Mouse (Mus musculus): ENCODE data around the gene Ano10. TPM values are rescaled to one million over a fixed set of nuclear protein-coding genes. Genes with fewer than 3 reads are reported as not detected.

Gene Ano10
- polyA plus RNA-seq, 1 experiment from 2014 or later: 43.3 TPM

DNA sequence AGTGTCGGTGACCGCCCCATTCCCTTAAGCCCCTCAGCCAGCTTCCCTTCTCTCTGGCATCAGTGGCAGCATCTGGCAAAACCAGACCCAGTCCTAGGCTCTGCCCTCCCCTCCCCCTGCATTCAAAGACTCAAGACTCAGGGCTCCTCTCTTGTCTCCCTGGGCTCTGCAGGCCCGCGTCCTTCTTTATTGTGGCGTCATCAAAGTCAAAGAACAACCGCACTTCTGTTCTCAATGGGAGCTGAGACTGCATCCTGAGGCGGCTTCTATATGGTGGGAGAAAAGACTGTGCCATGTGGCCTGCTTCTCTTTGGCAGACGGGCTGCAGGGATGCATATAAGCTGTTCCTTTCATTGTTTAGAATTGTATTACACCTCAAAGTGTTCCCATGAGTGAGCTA is 71.2 kb downstream of the Ano10 start:
- WGBS: 40% methylated on average over 8 of the region's 8 CpGs
- Histone ChIP-seq H3K36me3 (ENCODE audit: control insufficient read depth, insufficient read depth, low read length) (no peaks in the 10 kb centered on the region), H3K27me3 (replicated peaks; ENCODE audit: control insufficient read depth, insufficient read depth, low read length) (no peaks in the 10 kb centered on the region), H3K27ac (replicated peaks; ENCODE audit: low read depth, low read length) (no peak overlapping the region), H3K9ac (ENCODE audit: low read depth, low read length) (no peak overlapping the region), H3K4me1 (ENCODE audit: control insufficient read depth, insufficient read depth, low read length) (no peaks in the 10 kb centered on the region), H3K4me3 (ENCODE audit: low read depth, low read length) (no peak overlapping the region), H3K9me3 (ENCODE audit: control insufficient read depth, low read length) (no peaks in the 10 kb centered on the region), H3K4me2 (ENCODE audit: low read depth, low read length) (no peak overlapping the region)
- ATAC-seq (ENCODE audit: low read depth): no peak
- no peak for DNase-seq (ENCODE audit: low spot score)

DNA sequence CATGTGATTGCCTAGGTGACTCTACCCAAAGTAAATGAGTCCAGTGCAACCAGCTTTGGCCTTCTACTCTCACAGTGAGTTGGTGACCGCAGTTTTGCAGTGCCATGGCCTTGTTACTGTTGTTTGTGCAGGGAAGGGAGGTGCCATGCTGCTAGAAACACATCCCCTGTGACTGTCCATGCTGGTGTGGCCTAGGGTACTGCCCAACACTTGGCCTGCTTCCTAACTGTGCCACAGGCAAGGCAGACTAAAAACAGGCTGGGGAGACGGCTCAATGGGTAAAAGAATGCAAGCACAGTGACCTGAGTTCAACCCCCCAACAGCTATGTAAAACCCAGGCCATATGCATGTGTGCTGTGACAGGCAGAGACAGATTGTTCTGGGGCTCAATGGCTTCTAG is 74.3 kb downstream of the Ano10 start:
- Histone ChIP-seq H3K36me3 (ENCODE audit: control insufficient read depth, insufficient read depth, low read length) (no peaks in the 10 kb centered on the region), H3K27ac (replicated peaks; ENCODE audit: low read depth, low read length) (no peak overlapping the region), H3K27me3 (replicated peaks; ENCODE audit: control insufficient read depth, insufficient read depth, low read length) (no peaks in the 10 kb centered on the region), H3K4me2 (ENCODE audit: low read depth, low read length) (no peak overlapping the region), H3K4me1 (ENCODE audit: control insufficient read depth, insufficient read depth, low read length) (no peaks in the 10 kb centered on the region), H3K9ac (ENCODE audit: low read depth, low read length) (no peak overlapping the region), H3K9me3 (ENCODE audit: control insufficient read depth, low read length) (no peaks in the 10 kb centered on the region), H3K4me3 (ENCODE audit: low read depth, low read length) (no peak overlapping the region)
- ATAC-seq (ENCODE audit: low read depth) (no peak), DNase-seq (ENCODE audit: low spot score) (no peak)
- 60% methylated on average over 2 of the region's 2 CpGs for WGBS

DNA sequence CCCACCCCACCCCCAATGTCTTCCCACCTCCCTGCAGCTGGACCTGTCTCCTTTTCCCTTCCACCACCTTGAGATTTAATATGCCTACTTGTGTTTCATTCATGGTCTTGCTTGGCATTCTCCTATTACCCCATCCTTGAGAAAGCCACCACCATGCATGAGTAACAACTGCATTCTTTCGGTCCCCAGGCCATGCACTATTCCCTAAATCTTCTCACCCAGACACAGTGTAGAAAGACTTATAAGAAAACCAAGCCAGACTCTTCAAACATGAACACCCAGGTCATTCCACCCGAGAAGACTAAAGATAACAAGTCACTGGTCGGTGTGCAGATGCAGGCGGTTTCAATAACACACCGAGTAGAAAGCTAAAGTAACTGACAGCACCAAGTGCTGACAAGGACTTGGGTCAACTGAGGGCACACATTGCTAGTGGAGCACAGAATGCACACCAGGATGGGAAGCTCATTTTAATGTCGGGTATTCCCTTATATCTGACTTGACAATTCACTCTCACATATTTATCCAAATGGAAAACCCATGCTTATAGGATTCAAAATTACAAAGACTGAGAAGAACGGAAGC is 77.2 kb downstream of the Ano10 start:
- no peaks in the 10 kb centered on the region for H3K9me3 ChIP-seq (ENCODE audit: control insufficient read depth, low read length)
- H3K9ac ChIP-seq (ENCODE audit: low read depth, low read length): no peak overlapping the region
- WGBS: 65% methylated on average over 7 of the region's 7 CpGs
- no peak overlapping the region for H3K4me2 ChIP-seq (ENCODE audit: low read depth, low read length)
- DNase-seq (ENCODE audit: low spot score): no peak
- H3K27ac ChIP-seq (replicated peaks; ENCODE audit: low read depth, low read length): no peak overlapping the region
- ATAC-seq (ENCODE audit: low read depth): no peak
- H3K36me3 ChIP-seq (ENCODE audit: control insufficient read depth, insufficient read depth, low read length): no peaks in the 10 kb centered on the region
- H3K4me3 ChIP-seq (ENCODE audit: low read depth, low read length): no peak overlapping the region
- no peaks in the 10 kb centered on the region for H3K27me3 ChIP-seq (replicated peaks; ENCODE audit: control insufficient read depth, insufficient read depth, low read length)
- no peaks in the 10 kb centered on the region for H3K4me1 ChIP-seq (ENCODE audit: control insufficient read depth, insufficient read depth, low read length)

DNA sequence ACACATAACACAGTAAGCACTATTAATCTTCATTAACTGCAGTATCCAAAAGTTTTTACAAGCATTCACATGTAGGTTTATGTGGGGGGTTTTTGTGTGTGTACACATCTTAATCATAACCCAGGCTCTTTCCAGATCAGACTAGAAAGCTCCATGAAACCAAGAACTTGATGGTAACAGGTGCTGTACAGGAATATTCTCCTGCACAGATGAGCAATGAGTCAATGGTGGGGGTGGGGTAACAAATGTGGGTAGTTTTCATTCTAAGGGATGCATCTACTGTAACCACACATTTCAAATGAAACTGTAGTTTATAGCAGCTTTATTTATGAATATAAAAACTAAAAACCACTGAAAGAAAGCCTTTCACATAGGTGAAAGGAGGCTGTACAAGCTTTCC is 79.1 kb downstream of the Ano10 start:
- no peak overlapping the region for H3K9ac ChIP-seq (ENCODE audit: low read depth, low read length)
- no peak overlapping the region for H3K4me3 ChIP-seq (ENCODE audit: low read depth, low read length)
- H3K9me3 ChIP-seq (ENCODE audit: control insufficient read depth, low read length): no peaks in the 10 kb centered on the region
- ATAC-seq (ENCODE audit: low read depth): no peak
- no peaks in the 10 kb centered on the region for H3K27me3 ChIP-seq (replicated peaks; ENCODE audit: control insufficient read depth, insufficient read depth, low read length)
- H3K4me1 ChIP-seq (ENCODE audit: control insufficient read depth, insufficient read depth, low read length): no peaks in the 10 kb centered on the region
- no peak overlapping the region for H3K4me2 ChIP-seq (ENCODE audit: low read depth, low read length)
- H3K36me3 ChIP-seq (ENCODE audit: control insufficient read depth, insufficient read depth, low read length): no peaks in the 10 kb centered on the region
- H3K27ac ChIP-seq (replicated peaks; ENCODE audit: low read depth, low read length): no peak overlapping the region
- DNase-seq (ENCODE audit: low spot score): no peak

DNA sequence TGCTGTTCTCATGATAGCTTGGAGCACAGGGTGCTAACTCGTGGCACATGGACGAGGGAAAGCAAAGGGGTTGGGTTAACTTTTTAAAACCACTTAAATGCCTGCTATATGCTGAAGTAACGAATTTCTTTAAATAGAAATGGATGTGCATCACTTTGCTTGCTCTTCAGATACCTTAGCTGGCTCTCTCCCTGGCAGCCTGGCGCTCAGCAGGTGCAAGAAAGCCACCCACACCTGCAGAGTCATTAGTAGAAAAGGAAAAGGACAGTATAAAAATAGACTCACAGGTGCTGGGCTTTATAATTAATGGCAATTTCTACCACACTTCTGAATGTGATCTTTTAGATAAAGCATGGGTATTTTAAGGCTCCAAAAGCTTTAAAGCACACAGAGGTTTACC is 85.9 kb downstream of the Ano10 start:
- 69% methylated on average over 4 of the region's 4 CpGs for WGBS
- Histone ChIP-seq H3K36me3 (ENCODE audit: control insufficient read depth, insufficient read depth, low read length) (no peaks in the 10 kb centered on the region), H3K27me3 (replicated peaks; ENCODE audit: control insufficient read depth, insufficient read depth, low read length) (no peaks in the 10 kb centered on the region), H3K9me3 (ENCODE audit: control insufficient read depth, low read length) (no peaks in the 10 kb centered on the region), H3K4me1 (ENCODE audit: control insufficient read depth, insufficient read depth, low read length) (no peaks in the 10 kb centered on the region), H3K9ac (ENCODE audit: low read depth, low read length) (no peak overlapping the region), H3K4me2 (ENCODE audit: low read depth, low read length) (no peak overlapping the region), H3K27ac (replicated peaks; ENCODE audit: low read depth, low read length) (no peak overlapping the region), H3K4me3 (ENCODE audit: low read depth, low read length) (no peak overlapping the region)
- DNase-seq (ENCODE audit: low spot score): no peak
- ATAC-seq (ENCODE audit: low read depth): no peak

DNA sequence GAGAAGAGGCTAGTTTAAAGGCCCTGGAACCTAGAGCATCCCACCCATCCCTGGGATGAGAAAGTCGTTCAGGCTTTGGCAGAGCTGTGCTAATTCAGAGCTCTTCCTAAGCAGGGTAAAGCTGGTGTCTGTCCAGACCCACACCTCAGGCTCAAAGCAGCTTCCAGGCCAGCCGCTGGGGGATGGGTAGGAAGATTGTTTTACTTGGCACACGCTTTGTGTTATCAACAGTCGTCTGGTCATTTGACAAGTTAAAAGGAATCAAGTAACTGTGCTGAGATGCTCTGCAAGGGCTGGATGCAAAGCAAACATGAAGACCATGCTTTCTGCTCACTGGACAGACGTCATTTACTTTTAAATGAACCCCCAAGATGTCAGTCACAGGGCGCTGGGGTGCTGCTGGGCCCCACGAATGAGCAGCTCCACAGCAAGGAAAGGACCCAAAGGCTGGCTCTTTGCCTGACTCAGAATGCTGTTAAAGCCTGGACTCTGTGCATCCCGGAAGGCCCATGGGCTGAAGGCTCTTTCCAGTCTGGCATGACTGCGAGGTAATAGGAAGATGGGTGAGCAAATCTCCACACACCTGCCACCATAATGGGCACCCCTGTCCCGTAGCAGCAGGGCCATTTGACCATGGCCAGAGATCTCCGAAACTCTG is 88.6 kb downstream of the Ano10 start:
- no peak overlapping the region for H3K4me3 ChIP-seq (ENCODE audit: low read depth, low read length)
- H3K9ac ChIP-seq (ENCODE audit: low read depth, low read length): no peak overlapping the region
- 54% methylated on average over 11 of the region's 11 CpGs for WGBS
- no peak overlapping the region for H3K27ac ChIP-seq (replicated peaks; ENCODE audit: low read depth, low read length)
- DNase-seq (ENCODE audit: low spot score): no peak
- no peaks in the 10 kb centered on the region for H3K27me3 ChIP-seq (replicated peaks; ENCODE audit: control insufficient read depth, insufficient read depth, low read length)
- ATAC-seq (ENCODE audit: low read depth): no peak
- no peaks in the 10 kb centered on the region for H3K4me1 ChIP-seq (ENCODE audit: control insufficient read depth, insufficient read depth, low read length)
- H3K4me2 ChIP-seq (ENCODE audit: low read depth, low read length): no peak overlapping the region
- H3K9me3 ChIP-seq (ENCODE audit: control insufficient read depth, low read length): no peaks in the 10 kb centered on the region
- no peaks in the 10 kb centered on the region for H3K36me3 ChIP-seq (ENCODE audit: control insufficient read depth, insufficient read depth, low read length)

DNA sequence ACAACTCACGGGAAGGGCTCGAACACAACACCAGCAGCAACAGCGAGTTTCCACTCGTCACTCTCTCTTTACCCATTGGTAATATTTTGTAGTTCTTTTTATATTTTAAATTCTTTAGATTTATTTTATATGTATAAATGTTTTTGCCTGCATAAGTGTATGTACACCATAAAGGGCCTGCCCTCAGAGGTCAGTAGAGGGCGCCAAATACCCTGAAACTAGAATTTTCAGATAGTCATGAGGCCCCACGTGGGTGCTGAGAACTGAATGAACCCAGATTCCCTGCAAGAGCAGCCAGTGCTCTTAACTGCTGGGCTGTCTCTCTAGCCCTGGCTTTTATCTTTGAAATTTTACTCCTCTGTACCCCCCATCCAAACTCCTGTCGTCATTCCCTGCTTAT is 89.7 kb downstream of the Ano10 start:
- no peak overlapping the region for H3K27ac ChIP-seq (replicated peaks; ENCODE audit: low read depth, low read length)
- H3K4me3 ChIP-seq (ENCODE audit: low read depth, low read length): no peak overlapping the region
- ATAC-seq (ENCODE audit: low read depth) (no peak), DNase-seq (ENCODE audit: low spot score) (no peak)
- H3K27me3 ChIP-seq (replicated peaks; ENCODE audit: control insufficient read depth, insufficient read depth, low read length): no peaks in the 10 kb centered on the region
- H3K9ac ChIP-seq (ENCODE audit: low read depth, low read length): no peak overlapping the region
- H3K36me3 ChIP-seq (ENCODE audit: control insufficient read depth, insufficient read depth, low read length): no peaks in the 10 kb centered on the region
- no peak overlapping the region for H3K4me2 ChIP-seq (ENCODE audit: low read depth, low read length)
- 65% methylated on average over 7 of the region's 7 CpGs for WGBS
- no peaks in the 10 kb centered on the region for H3K4me1 ChIP-seq (ENCODE audit: control insufficient read depth, insufficient read depth, low read length)
- no peaks in the 10 kb centered on the region for H3K9me3 ChIP-seq (ENCODE audit: control insufficient read depth, low read length)

DNA sequence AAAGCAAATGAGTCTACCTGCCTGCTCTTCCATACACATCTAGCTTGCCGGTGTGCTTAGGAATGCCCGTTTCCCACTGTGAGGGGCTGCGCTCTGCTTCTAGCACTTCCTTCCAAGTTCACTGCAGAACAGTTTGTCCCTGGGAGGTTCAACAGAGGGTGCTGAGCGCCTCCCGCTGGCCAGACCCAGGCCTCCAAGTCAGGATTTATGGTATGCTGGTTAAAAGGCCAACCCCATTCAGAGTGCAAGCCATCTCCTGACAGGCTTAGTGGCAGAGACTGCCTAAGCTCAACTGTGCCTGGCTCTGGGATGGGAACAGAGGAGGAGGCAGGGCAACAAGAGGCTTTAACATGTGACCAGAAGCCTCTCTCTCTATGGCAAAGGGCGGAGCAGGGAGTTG is 95.0 kb downstream of the Ano10 start:
- H3K4me1 ChIP-seq (ENCODE audit: control insufficient read depth, insufficient read depth, low read length): 0 out of 2 replicates have a peak, but pooled peaks cover 3% of the 10 kb centered on the region
- no peak for ATAC-seq (ENCODE audit: low read depth)
- 41% methylated on average over 6 of the region's 6 CpGs for WGBS

DNA sequence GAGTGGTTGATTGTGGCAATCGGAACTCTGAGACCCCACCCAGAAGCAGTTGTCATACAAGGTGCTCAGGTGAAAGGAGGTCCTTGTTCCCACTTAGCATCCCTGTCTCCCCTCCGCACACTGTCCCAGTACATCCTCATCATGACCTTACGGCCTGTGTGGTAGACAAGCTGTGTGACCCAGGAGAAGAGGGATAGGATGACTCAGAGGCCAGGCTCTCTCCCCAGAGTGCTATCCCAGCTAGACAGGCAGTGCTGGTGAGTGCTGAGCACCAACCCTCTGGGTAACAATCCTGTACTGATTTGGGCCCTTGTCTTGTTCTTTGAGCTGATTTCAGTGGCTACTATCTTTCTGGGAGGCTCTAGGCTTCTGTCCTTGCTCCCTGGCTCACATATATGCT is 95.6 kb downstream of the Ano10 start:
- H3K9me3 ChIP-seq (ENCODE audit: control insufficient read depth, low read length): no peaks in the 10 kb centered on the region
- H3K9ac ChIP-seq (ENCODE audit: low read depth, low read length): no peak overlapping the region
- no peaks in the 10 kb centered on the region for H3K27me3 ChIP-seq (replicated peaks; ENCODE audit: control insufficient read depth, insufficient read depth, low read length)
- H3K4me1 ChIP-seq (ENCODE audit: control insufficient read depth, insufficient read depth, low read length): 0 out of 2 replicates have a peak, but pooled peaks cover 3% of the 10 kb centered on the region
- 0 out of 2 replicates have a peak, but pooled peaks cover 3% of the 10 kb centered on the region for H3K36me3 ChIP-seq (ENCODE audit: control insufficient read depth, insufficient read depth, low read length)
- no peak for ATAC-seq (ENCODE audit: low read depth)
- no peak overlapping the region for H3K4me2 ChIP-seq (ENCODE audit: low read depth, low read length)
- WGBS: 91% methylated on average over 3 of the region's 3 CpGs
- no peak overlapping the region for H3K27ac ChIP-seq (replicated peaks; ENCODE audit: low read depth, low read length)
- no peak overlapping the region for H3K4me3 ChIP-seq (ENCODE audit: low read depth, low read length)
- no peak for DNase-seq (ENCODE audit: low spot score)

More for the DNA sequence above, 95.0 kb downstream of the Ano10 start:
- Histone ChIP-seq H3K9ac (ENCODE audit: low read depth, low read length) (no peak overlapping the region), H3K27ac (replicated peaks; ENCODE audit: low read depth, low read length) (no peak overlapping the region), H3K9me3 (ENCODE audit: control insufficient read depth, low read length) (no peaks in the 10 kb centered on the region), H3K27me3 (replicated peaks; ENCODE audit: control insufficient read depth, insufficient read depth, low read length) (no peaks in the 10 kb centered on the region), H3K4me2 (ENCODE audit: low read depth, low read length) (no peak overlapping the region), H3K4me3 (ENCODE audit: low read depth, low read length) (no peak overlapping the region), H3K36me3 (ENCODE audit: control insufficient read depth, insufficient read depth, low read length) (0 out of 2 replicates have a peak, but pooled peaks cover 3% of the 10 kb centered on the region)
- DNase-seq (ENCODE audit: low spot score): no peak

Data from embryonic facial prominence, embryonic 14.5 days (tissue).